Mouse (Mus musculus): Measurements from ENCODE around the gene Zfp790. TPM values are rescaled to one million over a fixed set of nuclear protein-coding genes. Genes with fewer than 3 reads are reported as not detected.
A peak's percentile ranks its signal among the peaks of the same experiment; 100 is the strongest.

Gene Zfp790
- 13.3 and 15.2 TPM in 2 replicates for total RNA-seq (2017)

DNA sequence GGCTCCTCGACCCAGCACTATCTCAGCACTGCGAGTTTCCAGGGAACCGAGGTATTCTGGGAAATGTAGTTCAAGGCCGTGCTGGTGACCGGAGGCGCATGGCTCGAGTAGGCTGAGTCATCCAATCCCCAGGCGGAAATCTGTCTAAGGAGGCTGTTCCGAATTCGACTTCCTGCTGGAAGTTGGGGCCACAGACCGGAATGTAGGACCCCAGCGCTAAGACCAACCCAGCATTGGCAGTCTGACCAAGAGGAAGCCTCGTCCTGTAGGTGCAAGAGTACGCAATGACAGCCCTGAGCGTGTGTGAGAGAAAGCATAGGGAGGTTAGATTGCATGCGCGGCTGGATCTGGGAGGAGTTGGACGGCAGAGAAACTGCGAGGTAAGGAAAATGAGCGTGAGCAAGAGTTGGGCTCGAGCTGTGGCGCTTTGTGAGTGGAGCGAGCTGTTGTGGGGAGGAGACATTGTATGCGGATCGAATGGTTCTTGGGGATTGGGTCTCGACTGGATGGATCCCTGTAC lies at the start of gene Zfp790:
Gene Zfp790, plus strand, starts transcription at position 205 of the 520 bp plus-strand sequence.
- peak; percentile 96 for ATAC-seq (ENCODE audit: extremely low read depth, insufficient number of reproducible peaks, low FRiP score, poor library complexity, severe bottlenecking)

DNA sequence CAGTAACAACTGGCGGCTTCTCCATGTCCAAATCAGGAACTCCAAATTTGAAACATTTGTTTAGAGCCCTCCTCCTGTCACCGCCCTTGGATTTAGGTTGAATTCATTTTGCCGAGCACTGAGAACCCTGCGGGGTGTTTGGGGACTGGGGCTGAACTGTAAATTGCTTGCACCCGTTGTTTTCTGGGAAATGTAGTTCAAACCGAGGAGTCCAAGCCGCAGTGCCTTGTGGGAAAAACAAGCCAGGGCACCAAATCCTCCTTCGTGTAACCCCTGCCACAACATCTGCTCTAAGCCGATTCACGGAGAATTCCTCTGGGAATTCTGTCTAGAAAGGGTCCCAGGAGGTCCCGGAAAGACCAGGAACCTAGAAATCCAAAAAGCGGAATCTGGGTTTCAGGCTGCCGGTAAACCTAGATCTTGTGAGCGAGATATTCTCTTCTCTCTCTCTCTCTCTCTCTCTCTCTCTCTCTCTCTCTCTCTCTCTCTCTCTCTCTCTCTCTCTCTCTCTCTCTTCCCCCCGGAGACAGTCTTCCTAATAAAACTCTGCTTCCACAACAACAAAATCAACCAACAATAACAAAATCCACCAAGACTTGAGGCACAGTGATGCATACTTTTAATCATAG lies 48.7 kb upstream of the Zfp790 start:
- peak; percentile 61 for ATAC-seq (ENCODE audit: extremely low read depth, insufficient number of reproducible peaks, low FRiP score, poor library complexity, severe bottlenecking)

DNA sequence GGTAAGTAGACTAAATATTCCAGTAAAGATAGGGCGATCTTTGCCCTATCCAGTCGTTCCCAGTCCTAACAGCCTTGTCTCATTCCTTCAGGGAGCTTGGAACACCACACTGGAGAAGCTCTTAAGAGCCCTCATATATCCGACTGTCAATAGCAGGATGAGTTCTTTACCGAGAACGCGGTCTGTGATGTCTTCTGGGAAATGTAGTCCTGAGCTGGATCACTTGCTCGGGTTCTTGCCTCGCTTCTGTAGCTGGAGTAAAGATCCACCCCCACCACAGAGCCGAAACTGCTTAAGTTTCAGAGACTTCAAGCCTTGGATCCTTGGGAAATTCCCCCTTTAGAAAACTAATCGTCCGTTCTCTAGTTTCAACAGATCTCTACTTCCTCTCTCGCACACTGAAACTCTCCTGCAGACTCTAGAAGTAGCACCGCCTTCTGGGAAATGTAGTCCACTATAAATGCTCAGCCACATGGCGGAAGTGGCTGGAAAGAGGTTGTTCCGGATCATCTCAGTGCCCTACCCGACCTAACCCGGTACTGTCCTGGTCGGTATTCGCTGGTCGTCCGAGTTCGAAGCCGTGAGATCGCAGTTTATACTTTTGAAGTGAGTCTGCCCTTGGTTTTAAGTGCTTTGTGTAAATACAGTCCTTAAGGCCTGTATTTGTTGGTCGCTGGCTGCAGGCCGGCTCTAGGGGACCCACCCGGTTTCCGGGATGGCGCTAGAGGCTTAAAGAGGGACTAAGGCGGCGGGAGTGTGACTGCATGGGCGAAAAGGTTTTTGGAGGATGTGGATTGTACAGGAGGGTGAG lies 47.6 kb upstream of the Zfp790 start, which contains the start of gene Zfp84:
Gene Zfp84, plus strand, starts transcription at position 463 of the 811 bp plus-strand sequence.
- ATAC-seq (ENCODE audit: extremely low read depth, insufficient number of reproducible peaks, low FRiP score, poor library complexity, severe bottlenecking), result peak; percentile 96

GRCm38 (mm10) chr7:29768980-29769379 lies 46.9 kb upstream of the Zfp790 start:
- no peak for ATAC-seq (ENCODE audit: extremely low read depth, insufficient number of reproducible peaks, low FRiP score, poor library complexity, severe bottlenecking)

- no peak for ATAC-seq (ENCODE audit: extremely low read depth, insufficient number of reproducible peaks, low FRiP score, poor library complexity, severe bottlenecking)
These were observed 42.4 kb upstream of the Zfp790 start for GRCm38 (mm10) chr7:29773503-29773902.

- ATAC-seq (ENCODE audit: extremely low read depth, insufficient number of reproducible peaks, low FRiP score, poor library complexity, severe bottlenecking), result no peak
These were observed 41.5 kb upstream of the Zfp790 start for GRCm38 (mm10) chr7:29774371-29774770.

- no peak for ATAC-seq (ENCODE audit: extremely low read depth, insufficient number of reproducible peaks, low FRiP score, poor library complexity, severe bottlenecking)
These were observed 39.3 kb upstream of the Zfp790 start for GRCm38 (mm10) chr7:29776568-29776967.

DNA sequence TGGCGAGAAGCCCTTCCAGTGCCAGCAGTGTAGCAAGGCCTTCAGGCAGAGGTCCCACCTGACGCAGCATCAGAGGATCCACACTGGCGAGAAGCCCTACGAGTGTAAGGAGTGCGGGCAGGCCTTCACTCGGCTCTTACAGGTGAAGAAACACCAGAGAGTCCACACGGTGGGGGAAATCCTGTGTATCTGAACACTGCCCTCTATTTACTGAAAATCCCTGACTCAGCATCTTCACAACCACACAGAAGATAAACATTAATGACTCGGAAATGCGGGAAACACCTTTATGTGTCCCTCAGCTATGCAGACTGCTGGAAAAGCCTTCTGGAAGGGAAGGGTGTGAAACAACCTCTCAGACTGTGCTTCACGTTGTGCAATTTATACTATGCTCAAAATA lies 38.5 kb upstream of the Zfp790 start:
- no peak for ATAC-seq (ENCODE audit: extremely low read depth, insufficient number of reproducible peaks, low FRiP score, poor library complexity, severe bottlenecking)

- 0 out of 2 replicates have a peak, but pooled peaks have one; percentile 33 for ATAC-seq (ENCODE audit: extremely low read depth, insufficient number of reproducible peaks, low FRiP score, poor library complexity, severe bottlenecking)
These were observed 31.9 kb upstream of the Zfp790 start, which contains the start of gene Zfp30 for GRCm38 (mm10) chr7:29783871-29784551. TSS of gene Zfp30 (plus strand) at chr7:29783998.

- no peak for ATAC-seq (ENCODE audit: extremely low read depth, insufficient number of reproducible peaks, low FRiP score, poor library complexity, severe bottlenecking)
These were observed 30.9 kb upstream of the Zfp790 start for GRCm38 (mm10) chr7:29785023-29785422.

DNA sequence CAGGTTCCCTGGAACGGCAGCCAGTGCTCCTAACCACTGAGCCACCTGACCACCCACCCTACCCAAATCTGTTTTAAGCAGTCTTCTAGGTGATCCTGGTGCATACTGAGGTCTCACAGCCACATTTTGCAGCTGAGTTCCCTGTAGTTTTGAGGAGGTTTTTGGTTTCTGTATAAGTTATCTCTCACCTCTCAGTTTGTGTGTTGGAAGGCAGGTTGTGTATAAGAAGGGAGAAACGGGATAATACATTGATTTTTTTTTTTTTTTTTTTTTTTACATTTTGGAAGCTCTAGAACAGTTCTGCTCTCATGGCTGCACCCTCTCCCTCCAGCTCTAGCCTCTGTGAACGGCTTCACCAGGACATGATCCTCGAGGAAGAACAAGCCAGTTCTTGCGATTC lies 30.0 kb upstream of the Zfp790 start:
- ATAC-seq (ENCODE audit: extremely low read depth, insufficient number of reproducible peaks, low FRiP score, poor library complexity, severe bottlenecking), result no peak

DNA sequence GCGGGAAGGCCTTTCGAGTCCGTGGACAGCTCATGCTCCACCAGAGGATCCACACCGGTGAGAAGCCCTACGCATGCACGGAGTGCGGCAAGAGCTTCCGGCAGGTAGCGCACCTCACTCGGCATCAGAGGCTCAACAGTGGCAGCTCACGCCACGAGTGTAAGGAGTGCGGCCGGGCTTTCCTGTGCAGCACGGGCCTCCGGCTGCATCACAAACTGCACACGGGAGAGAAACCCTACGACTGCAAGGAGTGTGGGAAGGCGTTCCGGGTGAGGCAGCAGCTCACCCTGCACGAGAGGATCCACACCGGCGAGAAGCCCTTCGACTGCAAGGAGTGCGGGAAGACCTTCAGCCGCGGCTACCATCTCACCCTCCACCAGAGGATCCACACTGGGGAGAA lies 23.0 kb upstream of the Zfp790 start:
- ATAC-seq (ENCODE audit: extremely low read depth, insufficient number of reproducible peaks, low FRiP score, poor library complexity, severe bottlenecking), result no peak

DNA sequence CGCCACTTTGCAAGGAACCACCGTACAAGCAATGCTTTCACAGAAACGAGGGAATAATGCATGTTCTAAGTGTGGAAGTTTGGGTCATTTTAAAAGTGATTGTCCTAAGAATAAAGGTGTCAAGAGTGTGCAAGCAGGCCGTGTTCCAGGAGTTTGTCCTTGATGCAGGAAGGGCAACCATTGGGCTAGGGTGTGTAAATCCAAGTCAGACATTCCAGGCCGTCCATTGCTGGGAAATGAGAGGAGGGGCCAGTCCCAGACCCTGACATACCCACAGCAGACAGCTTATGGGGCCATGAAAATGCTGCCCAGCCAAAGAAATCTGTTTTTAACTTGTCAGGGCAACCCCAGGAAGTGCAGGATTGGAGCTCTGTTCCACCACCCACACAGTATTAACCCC lies 8.9 kb upstream of the Zfp790 start:
- no peak for ATAC-seq (ENCODE audit: extremely low read depth, insufficient number of reproducible peaks, low FRiP score, poor library complexity, severe bottlenecking)

GRCm38 (mm10) chr7:29812244-29812643 lies 3.7 kb upstream of the Zfp790 start:
- ATAC-seq (ENCODE audit: extremely low read depth, insufficient number of reproducible peaks, low FRiP score, poor library complexity, severe bottlenecking), result no peak

DNA sequence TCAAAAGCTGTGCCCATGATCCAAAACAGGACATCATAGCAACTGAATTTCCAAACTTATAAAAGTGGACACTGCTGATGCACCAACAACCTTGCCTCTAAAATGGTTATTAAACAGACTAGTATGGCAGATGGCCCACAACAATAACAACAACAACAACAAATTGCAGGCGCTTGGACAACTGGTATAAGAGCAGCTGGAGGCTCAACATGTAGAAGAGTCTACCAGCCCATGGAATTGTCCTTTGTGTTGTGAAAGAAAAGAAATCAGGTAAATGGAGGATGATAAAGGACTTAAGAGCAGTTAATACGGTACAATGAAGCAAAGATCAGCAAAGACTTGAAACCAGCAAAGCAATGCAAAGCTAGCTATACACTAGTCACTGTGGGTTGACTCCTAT lies 1.5 kb upstream of the Zfp790 start:
- ATAC-seq (ENCODE audit: extremely low read depth, insufficient number of reproducible peaks, low FRiP score, poor library complexity, severe bottlenecking), result no peak

DNA sequence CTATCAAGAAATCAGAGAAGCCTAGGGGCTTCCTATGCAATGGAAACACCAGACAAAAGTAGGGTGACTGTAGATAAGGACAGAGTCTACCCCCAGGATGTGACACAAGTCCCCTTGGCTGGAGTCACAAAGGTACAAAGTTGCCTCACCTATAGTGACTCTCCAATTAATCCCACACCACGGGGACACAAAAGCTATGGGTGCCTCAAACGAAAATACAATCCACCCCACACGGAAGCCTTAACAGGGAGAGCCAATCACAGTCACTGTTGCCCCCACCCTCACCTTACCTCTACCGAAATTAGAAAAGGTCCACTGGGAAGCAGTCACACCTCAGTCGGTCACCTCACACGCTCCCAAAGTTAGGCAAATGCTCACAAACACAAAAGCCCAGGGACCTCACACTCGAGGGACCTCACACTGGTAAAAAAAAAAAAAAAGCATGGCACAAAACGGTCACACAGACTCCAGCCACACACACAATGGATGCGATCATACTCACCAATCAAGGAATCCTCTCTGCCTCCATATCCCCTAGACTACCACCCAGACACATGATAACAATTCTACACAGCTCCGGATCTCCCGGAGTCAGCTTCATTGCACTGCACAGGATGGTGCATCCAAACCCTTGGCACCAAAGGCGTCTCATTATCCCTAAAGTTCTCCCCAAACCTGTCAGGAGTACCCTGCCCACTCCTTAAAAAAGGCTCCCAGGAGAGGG lies 691 bp upstream of the Zfp790 start:
- no peak for ATAC-seq (ENCODE audit: extremely low read depth, insufficient number of reproducible peaks, low FRiP score, poor library complexity, severe bottlenecking)

DNA sequence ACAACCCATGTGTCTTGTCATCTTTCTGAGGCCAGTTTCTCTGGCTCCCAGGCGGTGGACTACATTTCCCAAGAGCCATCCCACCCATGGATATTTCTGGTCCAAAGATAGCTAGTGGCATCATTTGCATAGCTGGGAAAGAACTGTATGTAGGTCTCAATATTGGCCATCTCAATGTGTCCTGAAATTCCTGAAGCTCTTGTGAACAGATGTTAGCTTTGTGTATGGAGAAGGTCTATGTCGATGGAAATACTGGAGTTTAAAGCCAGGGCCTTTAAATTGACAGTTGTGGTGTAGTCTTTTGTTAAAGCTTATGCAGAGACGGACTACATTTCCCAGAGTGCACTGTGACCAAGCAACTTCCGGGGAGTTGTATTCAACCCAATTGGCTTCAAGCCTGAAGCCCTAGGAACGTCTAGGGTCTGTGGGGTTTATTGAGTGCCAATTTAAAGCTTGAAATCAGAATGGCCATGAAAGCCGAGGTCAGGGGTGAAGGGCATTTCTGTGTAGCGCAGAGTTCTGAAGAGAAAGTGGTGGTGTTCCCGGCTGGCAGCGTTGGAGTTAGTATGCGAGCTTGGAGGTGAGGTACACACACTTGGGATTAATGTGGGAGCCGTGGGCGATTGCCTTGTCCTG lies 2.8 kb downstream of the Zfp790 start:
- peak; percentile 54; the same call in 1 of the 2 replicates for ATAC-seq (ENCODE audit: extremely low read depth, insufficient number of reproducible peaks, low FRiP score, poor library complexity, severe bottlenecking)

DNA sequence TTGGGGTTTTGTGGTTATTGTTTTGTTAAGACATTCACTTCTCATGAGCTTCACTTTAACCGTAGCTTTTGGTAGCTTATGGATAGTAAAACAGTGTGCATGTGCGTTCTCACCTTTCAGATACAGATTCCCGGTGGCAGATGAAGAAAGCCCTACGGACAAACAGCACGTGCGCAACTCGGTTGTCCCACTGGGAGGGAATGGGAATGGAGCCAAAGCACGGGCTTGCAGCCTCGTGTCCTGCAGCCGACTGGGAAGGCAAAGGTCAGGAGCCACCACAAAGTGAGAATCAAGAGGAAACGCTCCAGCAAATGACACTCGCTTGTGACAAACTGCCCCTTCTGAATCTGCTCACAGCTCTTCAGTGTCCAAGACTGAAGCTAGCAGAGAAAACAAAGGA lies 12.1 kb downstream of the Zfp790 start:
- ATAC-seq (ENCODE audit: extremely low read depth, insufficient number of reproducible peaks, low FRiP score, poor library complexity, severe bottlenecking), result no peak

Measured in neutrophil, adult 5-6 weeks (primary cell).